Mouse (Mus musculus): ENCODE data around the gene Gm44511. TPM values are rescaled to one million over a fixed set of nuclear protein-coding genes. Genes with fewer than 3 reads are reported as not detected.
"Not testable (repeated sequence)": the region's sequence is repeated elsewhere in the genome, so short reads cannot be mapped to it uniquely, and the experiment has no call there.

Gm44511 gene
- polyA plus RNA-seq, 1 experiment from 2014 or later = not detected

DNA sequence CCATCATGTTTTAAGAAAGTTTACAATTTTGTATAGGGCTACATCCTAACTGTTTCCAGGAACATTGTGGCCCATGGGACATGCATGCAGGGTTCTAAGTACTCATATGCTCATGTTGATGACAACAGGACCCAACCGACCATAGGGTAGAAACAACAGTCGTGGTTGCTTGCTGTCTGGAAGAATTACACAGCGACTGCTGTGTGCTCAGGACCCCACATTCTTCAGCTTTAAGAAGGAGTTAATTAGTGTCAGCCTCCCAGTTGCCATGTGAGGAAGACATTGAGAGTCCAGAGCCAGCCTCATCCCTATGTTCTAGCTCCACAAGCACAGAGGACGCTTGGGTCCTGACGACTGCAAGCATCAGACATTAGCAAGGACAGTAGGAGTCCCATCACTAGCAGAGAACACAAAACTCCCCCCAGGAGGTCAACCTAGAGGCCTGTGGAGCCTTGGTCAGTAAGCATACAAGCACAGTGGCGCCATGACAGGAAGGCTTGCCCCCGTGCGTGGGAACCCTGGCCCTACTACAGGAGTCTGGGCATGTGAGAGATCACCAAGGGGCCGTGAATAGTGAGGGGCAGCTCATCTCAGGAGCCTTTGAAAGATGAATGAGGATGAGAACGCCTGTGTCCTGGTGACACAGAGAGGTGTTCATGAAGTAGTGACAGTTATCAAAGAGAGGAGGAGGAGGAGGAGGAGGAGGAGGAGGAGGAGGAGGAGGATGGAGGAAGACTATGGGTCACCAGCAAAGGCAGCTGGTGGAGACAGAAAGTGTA is 63.0 kb downstream of the Gm44511 start:
- not testable (repeated sequence) for H3K36me3 ChIP-seq (ENCODE audit: control insufficient read depth, insufficient read depth, low read length); H3K27me3 ChIP-seq (ENCODE audit: control insufficient read depth, insufficient read depth, low read length); DNase-seq; H3K9me3 ChIP-seq (ENCODE audit: control insufficient read depth, low read length); ATAC-seq (ENCODE audit: low FRiP score, low TSS enrichment); H3K9ac ChIP-seq (replicated peaks; ENCODE audit: low read length); H3K4me1 ChIP-seq (ENCODE audit: control insufficient read depth, insufficient read depth, low read length)
- H3K4me2 ChIP-seq (ENCODE audit: low read length) = peak overlapping the region; percentile 65
- H3K4me3 ChIP-seq (replicated peaks; ENCODE audit: low read depth, low read length) = peak overlapping the region; percentile 52
- H3K27ac ChIP-seq (replicated peaks; ENCODE audit: low read depth, low read length) = peak overlapping the region; percentile 85; the same call in 1 of the 2 replicates
- WGBS = 64% methylated on average over 10 of the region's 10 CpGs

DNA sequence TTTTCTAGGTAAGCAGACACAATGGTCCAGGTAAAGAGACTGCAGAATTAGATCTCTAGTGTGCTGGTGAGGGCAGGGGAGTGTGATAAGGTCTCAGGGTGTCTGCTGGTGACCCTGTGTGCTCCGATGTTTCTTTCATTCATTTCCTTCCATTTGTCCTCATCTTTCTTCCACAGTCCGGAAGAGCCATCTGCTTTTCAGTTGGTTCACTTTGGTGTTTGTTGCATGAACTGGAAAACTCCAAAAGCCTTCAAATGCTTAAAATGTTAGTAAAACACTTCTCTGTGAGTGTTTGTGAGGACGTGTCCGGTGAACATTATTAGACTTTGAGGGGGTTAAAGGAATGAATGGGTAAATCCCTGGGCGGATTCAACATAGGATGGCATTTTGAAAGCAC is 65.0 kb downstream of the Gm44511 start:
- Histone ChIP-seq H3K4me2 (ENCODE audit: low read length) (peak overlapping the region; percentile 45), H3K27ac (replicated peaks; ENCODE audit: low read depth, low read length) (peak overlapping the region; percentile 80), H3K9ac (replicated peaks; ENCODE audit: low read length) (peak overlapping the region; percentile 54), H3K27me3 (ENCODE audit: control insufficient read depth, insufficient read depth, low read length) (no peaks in the 10 kb centered on the region), H3K4me1 (ENCODE audit: control insufficient read depth, insufficient read depth, low read length) (peaks cover 7% of the 10 kb centered on the region; the same call in 1 of the 2 replicates), H3K36me3 (ENCODE audit: control insufficient read depth, insufficient read depth, low read length) (no peaks in the 10 kb centered on the region), H3K9me3 (ENCODE audit: control insufficient read depth, low read length) (no peaks in the 10 kb centered on the region), H3K4me3 (replicated peaks; ENCODE audit: low read depth, low read length) (peak overlapping the region; percentile 58)
- peak; percentile 49 for DNase-seq
- no peak for ATAC-seq (ENCODE audit: low FRiP score, low TSS enrichment)
- 44% methylated on average over 5 of the region's 5 CpGs for WGBS

DNA sequence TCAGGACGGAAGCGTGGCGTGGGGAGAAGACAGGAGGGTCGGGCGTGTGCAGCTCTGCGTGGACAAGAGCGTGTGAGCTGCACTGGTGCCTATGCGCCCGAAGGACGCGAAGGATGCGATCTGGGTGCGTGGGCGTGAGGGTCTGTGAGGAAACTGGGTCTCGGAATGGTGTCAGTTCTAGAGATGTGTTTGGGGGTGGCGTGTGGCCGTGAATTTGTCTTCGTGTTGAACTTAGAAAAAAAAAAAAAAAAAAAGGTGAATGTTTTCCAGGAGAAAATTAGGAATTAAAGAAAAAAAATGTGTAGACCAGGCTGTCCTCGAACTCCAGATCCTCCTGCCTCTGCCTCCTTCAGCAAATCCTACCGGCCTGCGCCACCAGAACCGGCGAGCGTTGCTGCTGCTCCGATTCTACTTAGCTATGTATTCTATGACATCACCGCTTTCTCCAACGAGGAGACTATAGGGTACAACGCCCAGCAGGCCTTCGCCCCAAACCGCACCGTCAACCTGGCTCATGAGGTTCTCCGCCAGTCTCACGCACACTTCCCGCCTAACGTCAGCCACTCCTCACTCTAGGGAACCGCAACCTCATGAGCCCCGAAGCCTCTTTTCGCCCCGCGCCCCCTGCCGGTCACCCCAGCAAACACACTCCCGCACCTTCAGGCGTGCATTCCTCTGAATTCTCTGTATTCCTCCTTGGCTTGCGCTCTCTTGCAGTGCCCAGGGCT is 65.5 kb downstream of the Gm44511 start:
- H3K9ac ChIP-seq (replicated peaks; ENCODE audit: low read length) = peak overlapping the region; percentile 70
- H3K4me3 ChIP-seq (replicated peaks; ENCODE audit: low read depth, low read length) = peak overlapping the region; percentile 58
- peak; percentile 81 for ATAC-seq (ENCODE audit: low FRiP score, low TSS enrichment)
- H3K27ac ChIP-seq (replicated peaks; ENCODE audit: low read depth, low read length) = peak overlapping the region; percentile 89
- peak overlapping the region; percentile 45 for H3K4me2 ChIP-seq (ENCODE audit: low read length)
- not testable (repeated sequence) for H3K4me1 ChIP-seq (ENCODE audit: control insufficient read depth, insufficient read depth, low read length); H3K36me3 ChIP-seq (ENCODE audit: control insufficient read depth, insufficient read depth, low read length); H3K9me3 ChIP-seq (ENCODE audit: control insufficient read depth, low read length); H3K27me3 ChIP-seq (ENCODE audit: control insufficient read depth, insufficient read depth, low read length)
- DNase-seq = peak; percentile 92
- WGBS = under 1% methylated on average over 44 of the region's 44 CpGs

DNA sequence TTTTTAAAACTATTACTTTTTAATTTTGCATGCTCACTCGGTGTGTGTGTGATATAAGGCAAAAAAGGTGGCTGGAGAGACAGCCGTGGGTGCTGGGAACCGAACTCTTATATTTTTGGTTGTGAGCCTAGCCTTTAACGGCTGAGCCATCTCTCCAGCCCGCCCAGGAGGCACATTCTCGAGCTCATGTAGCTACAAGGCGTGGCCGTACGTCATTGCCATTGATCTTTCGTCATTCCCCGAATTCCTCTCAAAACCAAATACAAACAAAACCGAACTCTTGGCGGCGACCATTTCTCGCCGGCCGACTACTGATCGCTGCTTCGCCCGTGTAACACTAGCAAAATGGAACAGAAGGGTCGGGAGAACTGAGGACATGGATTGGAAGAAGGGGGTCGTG is 66.1 kb downstream of the Gm44511 start:
- peak overlapping the region; percentile 58 for H3K4me3 ChIP-seq (replicated peaks; ENCODE audit: low read depth, low read length)
- H3K9me3 ChIP-seq (ENCODE audit: control insufficient read depth, low read length); H3K36me3 ChIP-seq (ENCODE audit: control insufficient read depth, insufficient read depth, low read length); H3K27me3 ChIP-seq (ENCODE audit: control insufficient read depth, insufficient read depth, low read length); H3K4me1 ChIP-seq (ENCODE audit: control insufficient read depth, insufficient read depth, low read length): not testable (repeated sequence)
- H3K27ac ChIP-seq (replicated peaks; ENCODE audit: low read depth, low read length) = peak overlapping the region; percentile 89
- ATAC-seq (ENCODE audit: low FRiP score, low TSS enrichment) (peak; percentile 51), DNase-seq (peak; percentile 91)
- peak overlapping the region; percentile 70 for H3K9ac ChIP-seq (replicated peaks; ENCODE audit: low read length)
- peak overlapping the region; percentile 40 for H3K4me2 ChIP-seq (ENCODE audit: low read length)
- WGBS = under 1% methylated on average over 22 of the region's 22 CpGs

DNA sequence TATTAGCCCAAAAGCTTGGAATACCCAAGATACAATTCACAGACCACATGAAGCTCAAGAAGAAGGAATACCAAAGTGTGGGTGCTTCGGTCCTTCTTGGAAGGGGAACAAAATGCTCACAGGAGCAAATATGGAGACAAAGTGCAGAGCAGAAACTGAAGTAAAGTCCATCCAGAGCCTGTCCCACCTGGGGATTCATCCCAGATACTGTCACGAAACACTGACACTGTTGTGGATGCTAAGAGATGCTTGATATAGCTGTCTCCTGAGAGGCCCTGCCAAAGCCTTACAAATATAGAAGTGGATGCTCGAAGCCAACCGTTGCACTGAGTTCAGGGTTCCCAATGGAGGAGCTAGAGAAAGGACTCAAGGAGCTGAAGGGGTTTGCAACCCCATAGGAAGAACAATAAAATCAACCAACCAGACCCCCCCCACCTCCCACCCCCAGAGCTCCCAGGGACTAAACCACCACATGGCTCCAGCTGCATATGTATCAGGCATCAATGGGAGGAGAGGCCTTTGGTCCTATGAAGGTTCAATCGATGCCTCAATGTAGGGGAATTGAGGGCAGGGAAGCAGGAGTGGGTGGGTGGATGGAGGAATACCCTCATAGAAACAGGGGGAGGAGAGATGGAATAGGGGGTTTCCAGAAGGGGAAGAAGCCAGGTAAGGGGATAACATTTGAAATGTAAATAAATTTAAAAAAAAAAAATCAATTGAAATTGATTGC is 66.7 kb downstream of the Gm44511 start:
- no peak for ATAC-seq (ENCODE audit: low FRiP score, low TSS enrichment)
- DNase-seq = peak; percentile 21
- Histone ChIP-seq H3K4me3 (replicated peaks; ENCODE audit: low read depth, low read length) (peak overlapping the region; percentile 58; the same call in 1 of the 2 replicates), H3K9me3 (ENCODE audit: control insufficient read depth, low read length) (no peaks in the 10 kb centered on the region), H3K9ac (replicated peaks; ENCODE audit: low read length) (no peak overlapping the region), H3K27ac (replicated peaks; ENCODE audit: low read depth, low read length) (0 out of 2 replicates have a peak overlapping the region, but pooled peaks have one; percentile 16), H3K36me3 (ENCODE audit: control insufficient read depth, insufficient read depth, low read length) (no peaks in the 10 kb centered on the region), H3K4me1 (ENCODE audit: control insufficient read depth, insufficient read depth, low read length) (0 out of 2 replicates have a peak, but pooled peaks cover 7% of the 10 kb centered on the region), H3K27me3 (ENCODE audit: control insufficient read depth, insufficient read depth, low read length) (no peaks in the 10 kb centered on the region), H3K4me2 (ENCODE audit: low read length) (peak overlapping the region; percentile 34)
- 79% methylated on average over 5 of the region's 5 CpGs for WGBS

DNA sequence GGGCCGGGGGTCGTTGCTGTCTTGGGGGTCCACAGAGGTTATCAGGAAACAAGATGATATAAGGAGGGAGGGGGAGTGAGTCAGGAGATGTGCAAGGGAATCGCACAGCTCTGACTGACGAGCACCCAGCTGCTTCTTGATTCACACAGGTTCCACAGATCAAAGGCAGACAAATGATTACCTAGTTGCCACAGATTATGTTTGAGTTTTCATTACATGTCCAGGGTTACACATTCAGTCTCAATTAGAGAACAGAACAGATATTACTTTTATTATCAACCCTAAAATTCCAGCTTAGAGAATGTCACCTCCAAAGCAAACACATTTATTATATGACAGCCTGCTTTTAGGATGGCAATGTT is 70.7 kb downstream of the Gm44511 start:
- H3K4me2 ChIP-seq (ENCODE audit: low read length); H3K27ac ChIP-seq (replicated peaks; ENCODE audit: low read depth, low read length); H3K4me3 ChIP-seq (replicated peaks; ENCODE audit: low read depth, low read length); DNase-seq; H3K27me3 ChIP-seq (ENCODE audit: control insufficient read depth, insufficient read depth, low read length); H3K9ac ChIP-seq (replicated peaks; ENCODE audit: low read length); ATAC-seq (ENCODE audit: low FRiP score, low TSS enrichment); H3K4me1 ChIP-seq (ENCODE audit: control insufficient read depth, insufficient read depth, low read length); H3K36me3 ChIP-seq (ENCODE audit: control insufficient read depth, insufficient read depth, low read length); H3K9me3 ChIP-seq (ENCODE audit: control insufficient read depth, low read length): not testable (repeated sequence)
- 67% methylated on average over 4 of the region's 4 CpGs for WGBS

DNA sequence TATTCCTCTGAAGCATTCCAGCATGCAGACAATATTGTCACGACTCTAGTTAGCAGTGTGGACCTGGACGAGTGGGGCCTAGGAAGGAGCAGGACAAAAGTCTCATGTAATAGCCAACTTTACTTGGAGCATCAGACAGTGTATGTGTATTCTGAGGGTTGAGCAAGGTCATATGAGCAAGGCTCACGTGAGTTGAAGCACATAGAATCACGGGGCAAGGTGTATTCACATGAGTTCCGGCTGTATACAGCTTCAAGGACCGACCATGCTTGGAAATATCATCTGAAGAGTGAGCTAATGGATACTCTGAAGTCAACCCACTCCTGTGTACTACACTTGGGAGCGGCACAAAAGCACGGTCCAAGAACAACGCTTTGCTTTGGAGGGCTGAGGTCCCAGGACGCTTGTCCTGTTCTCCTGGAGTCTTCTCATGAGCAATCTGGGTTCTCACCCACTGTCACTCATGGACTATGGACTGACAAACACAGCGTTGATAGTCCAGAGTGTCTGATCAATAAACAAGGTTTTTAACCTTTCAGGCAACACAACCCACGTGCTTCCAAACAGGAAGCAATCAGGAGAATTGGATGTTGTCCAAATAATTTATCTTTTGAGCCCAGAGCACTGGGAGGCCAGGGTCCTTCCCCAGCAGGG is 71.2 kb downstream of the Gm44511 start:
- H3K36me3 ChIP-seq (ENCODE audit: control insufficient read depth, insufficient read depth, low read length); H3K9me3 ChIP-seq (ENCODE audit: control insufficient read depth, low read length); H3K27me3 ChIP-seq (ENCODE audit: control insufficient read depth, insufficient read depth, low read length); H3K4me3 ChIP-seq (replicated peaks; ENCODE audit: low read depth, low read length); H3K4me2 ChIP-seq (ENCODE audit: low read length); H3K9ac ChIP-seq (replicated peaks; ENCODE audit: low read length); DNase-seq; H3K4me1 ChIP-seq (ENCODE audit: control insufficient read depth, insufficient read depth, low read length); ATAC-seq (ENCODE audit: low FRiP score, low TSS enrichment): not testable (repeated sequence)
- peak overlapping the region; percentile 67; the same call in 1 of the 2 replicates for H3K27ac ChIP-seq (replicated peaks; ENCODE audit: low read depth, low read length)
- 87% methylated on average over 12 of the region's 12 CpGs for WGBS

DNA sequence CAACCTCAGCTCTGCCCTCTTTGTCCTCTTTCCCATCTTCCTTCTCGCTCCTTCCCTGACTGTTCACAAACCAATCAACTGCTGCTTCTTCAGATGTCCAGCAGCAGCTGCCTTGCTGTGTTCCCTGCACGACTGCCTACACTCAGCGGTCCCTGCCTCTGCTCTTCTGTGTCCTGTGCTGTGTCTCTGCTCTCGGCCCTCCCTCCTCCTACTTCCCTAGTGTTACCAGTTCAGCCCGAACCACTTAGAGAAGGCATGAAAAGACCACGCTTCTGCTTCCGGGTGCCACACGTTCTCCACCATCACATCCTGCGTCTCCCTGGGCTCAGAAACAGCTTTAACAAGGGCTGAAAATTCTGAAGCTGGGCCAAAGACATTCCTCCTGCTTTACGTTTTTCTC is 71.8 kb downstream of the Gm44511 start:
- DNase-seq (peak; percentile 30), ATAC-seq (ENCODE audit: low FRiP score, low TSS enrichment) (peak; percentile 68; the same call in 1 of the 2 replicates)
- Histone ChIP-seq H3K27ac (replicated peaks; ENCODE audit: low read depth, low read length) (peak overlapping the region; percentile 67), H3K4me2 (ENCODE audit: low read length) (peak overlapping the region; percentile 30; the same call in 1 of the 2 replicates)
- not testable (repeated sequence) for H3K36me3 ChIP-seq (ENCODE audit: control insufficient read depth, insufficient read depth, low read length); H3K9ac ChIP-seq (replicated peaks; ENCODE audit: low read length); H3K4me3 ChIP-seq (replicated peaks; ENCODE audit: low read depth, low read length); H3K9me3 ChIP-seq (ENCODE audit: control insufficient read depth, low read length); H3K4me1 ChIP-seq (ENCODE audit: control insufficient read depth, insufficient read depth, low read length); H3K27me3 ChIP-seq (ENCODE audit: control insufficient read depth, insufficient read depth, low read length)
- WGBS = 30% methylated on average over 10 of the region's 10 CpGs

All from midbrain, embryonic 14.5 days (tissue).